Mouse (Mus musculus): ENCODE results near the gene Rftn1. TPM values are rescaled to one million over a fixed set of nuclear protein-coding genes. Genes with fewer than 3 reads are reported as not detected.

The Rftn1 gene
- total RNA-seq, 2 experiments from 2014 or later = 9.7 to 11.5 TPM

GRCm38 (mm10) chr17:50205152-50205782, 14.8 kb upstream of the Rftn1 start:
- DNase-seq (ENCODE audit: low spot score in 2 of 2) = no peak

GRCm38 (mm10) chr17:50201828-50202445, 11.5 kb upstream of the Rftn1 start:
- DNase-seq (ENCODE audit: low spot score in 2 of 2) = no peak

- DNase-seq (ENCODE audit: low spot score in 2 of 2) = no peak
These were observed 8.8 kb upstream of the Rftn1 start for GRCm38 (mm10) chr17:50199075-50199850.

- DNase-seq (ENCODE audit: low spot score in 2 of 2) = no peak
These were observed 7.1 kb upstream of the Rftn1 start for GRCm38 (mm10) chr17:50197572-50197971.

GRCm38 (mm10) chr17:50196005-50196672, 5.7 kb upstream of the Rftn1 start:
- DNase-seq (ENCODE audit: low spot score in 2 of 2) = no peak

- no peak for DNase-seq (ENCODE audit: low spot score in 2 of 2)
These were observed 4.9 kb upstream of the Rftn1 start for GRCm38 (mm10) chr17:50195399-50195798.

- DNase-seq (ENCODE audit: low spot score in 2 of 2) = no peak
These were observed 4.1 kb upstream of the Rftn1 start for GRCm38 (mm10) chr17:50194541-50194940.

GRCm38 (mm10) chr17:50193653-50194052, 3.2 kb upstream of the Rftn1 start:
- no peak for DNase-seq (ENCODE audit: low spot score in 2 of 2)

- DNase-seq (ENCODE audit: low spot score in 2 of 2) = no peak
These were observed 2.0 kb upstream of the Rftn1 start for GRCm38 (mm10) chr17:50192376-50192940.

- DNase-seq (ENCODE audit: low spot score in 2 of 2) = no peak
These were observed 964 bp upstream of the Rftn1 start for GRCm38 (mm10) chr17:50191318-50191957.

GRCm38 (mm10) chr17:50189381-50190012, 977 bp downstream of the Rftn1 start:
- peak in 1 of 2 experiments; percentile 66 for DNase-seq (ENCODE audit: low spot score in 2 of 2)

GRCm38 (mm10) chr17:50188662-50189345, 1.7 kb downstream of the Rftn1 start:
- no peak for DNase-seq (ENCODE audit: low spot score in 2 of 2)

GRCm38 (mm10) chr17:50185616-50186015, 4.9 kb downstream of the Rftn1 start:
- no peak for DNase-seq (ENCODE audit: low spot score in 2 of 2)

GRCm38 (mm10) chr17:50185083-50185482, 5.4 kb downstream of the Rftn1 start:
- DNase-seq (ENCODE audit: low spot score in 2 of 2) = no peak

GRCm38 (mm10) chr17:50184217-50185038, 6.0 kb downstream of the Rftn1 start:
- no peak for DNase-seq (ENCODE audit: low spot score in 2 of 2)

- no peak for DNase-seq (ENCODE audit: low spot score in 2 of 2)
These were observed 7.2 kb downstream of the Rftn1 start for GRCm38 (mm10) chr17:50183300-50183699.

- DNase-seq (ENCODE audit: low spot score in 2 of 2) = no peak
These were observed 7.9 kb downstream of the Rftn1 start for GRCm38 (mm10) chr17:50182542-50182951.

GRCm38 (mm10) chr17:50180899-50181570, 9.4 kb downstream of the Rftn1 start:
- no peak for DNase-seq (ENCODE audit: low spot score in 2 of 2)

Measured in adrenal gland, adult 18-20 months (tissue).